Mouse (Mus musculus) embryonic fibroblast, embryonic 13.5 days (primary cell): ENCODE results near the gene Pik3ip1.

ENCODE experiments used
- CTCF ChIP-seq: IDR thresholded peaks from 2 replicates; pipeline ENCODE4 v1.5.1; 2011; ENCODE audit warnings: mild to moderate bottlenecking, control low read depth, low read length, moderate library complexity, borderline replicate concordance; ENCODE audit not compliant: insufficient read depth
- POLR2A ChIP-seq: IDR thresholded peaks from 2 replicates; pipeline ENCODE4 v1.6.1; 2011; ENCODE audit warnings: low read depth, mild to moderate bottlenecking, control low read depth, low read length, moderate library complexity

DNA sequence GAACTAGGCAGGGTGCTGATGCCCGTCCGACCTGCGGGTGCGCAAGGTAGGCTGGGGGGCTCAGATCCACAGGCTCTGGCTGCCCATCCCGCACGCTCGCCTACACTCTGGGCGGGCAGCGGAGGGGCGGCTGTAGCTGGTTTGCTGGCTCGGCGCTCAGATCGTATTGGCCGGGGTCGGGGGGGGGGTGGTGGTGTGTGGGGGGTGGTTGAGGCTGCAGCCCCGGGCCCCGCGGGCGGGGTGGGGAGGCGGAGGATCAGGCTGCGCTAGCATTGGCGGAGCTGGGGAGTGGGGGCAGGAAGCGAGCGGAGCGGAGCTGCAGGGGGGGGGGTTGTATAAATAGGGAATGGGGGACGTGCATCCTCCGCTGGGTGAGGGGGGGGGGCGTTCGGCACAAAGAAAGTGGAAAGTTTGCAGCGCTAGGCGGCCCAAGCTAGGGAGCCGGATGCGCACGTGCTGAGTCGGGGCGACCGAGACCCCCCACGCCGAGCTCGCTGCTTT, 40.8 kb upstream of the Pik3ip1 start:
- no peak for TF ChIP-seq CTCF
- TF ChIP-seq POLR2A: no peak
